Mouse (Mus musculus): ENCODE results near the gene Dclk1.
A peak's percentile ranks its signal among the peaks of the same experiment; 100 is the strongest.

Gene Dclk1

DNA sequence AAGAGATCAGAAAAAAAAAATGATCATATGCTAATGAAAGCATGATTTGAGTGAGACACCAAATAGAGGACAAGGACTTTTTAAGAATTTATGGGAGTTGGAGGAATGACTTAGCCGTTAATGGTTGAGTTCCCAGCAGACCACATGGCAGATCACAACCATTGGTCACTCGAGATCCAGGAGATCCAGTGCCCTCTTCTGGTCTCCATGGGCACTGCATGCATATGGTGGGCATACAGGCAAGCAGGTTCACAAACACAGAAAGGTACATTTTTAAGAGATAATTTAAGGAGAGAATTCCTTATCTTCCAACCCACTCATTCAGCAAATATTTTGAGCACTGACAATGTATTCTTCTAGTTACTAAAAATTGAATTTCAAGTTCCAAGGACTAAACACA, 207.0 kb downstream of the Dclk1 start:
- no peak for DNase-seq (ENCODE audit: low spot score in 2 of 2)

GRCm38 (mm10) chr3:55451035-55451434, 208.9 kb downstream of the Dclk1 start:
- no peak for DNase-seq (ENCODE audit: low spot score in 2 of 2)

GRCm38 (mm10) chr3:55451877-55452276, 209.7 kb downstream of the Dclk1 start:
- no peak for DNase-seq (ENCODE audit: low spot score in 2 of 2)

DNA sequence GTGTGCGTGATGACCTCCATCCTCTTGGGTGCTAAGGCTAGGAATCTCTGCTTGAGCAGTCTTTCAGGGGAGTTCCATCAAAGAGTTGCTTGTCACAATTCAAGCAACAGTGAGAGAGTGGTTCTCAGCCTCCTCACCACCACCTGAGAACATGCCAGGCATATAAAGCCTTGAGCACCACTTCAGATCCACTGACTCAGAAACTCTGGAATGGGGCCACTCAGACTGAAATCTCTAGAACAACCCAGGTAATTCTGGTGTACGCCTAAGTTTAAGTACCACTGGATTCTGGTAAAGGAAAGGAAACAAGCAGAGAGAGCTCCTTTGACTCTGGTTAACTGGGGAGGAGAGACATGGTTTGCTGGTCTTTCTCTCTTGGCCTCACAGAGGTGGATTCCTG, 210.3 kb downstream of the Dclk1 start:
- DNase-seq (ENCODE audit: low spot score in 2 of 2): no peak

DNA sequence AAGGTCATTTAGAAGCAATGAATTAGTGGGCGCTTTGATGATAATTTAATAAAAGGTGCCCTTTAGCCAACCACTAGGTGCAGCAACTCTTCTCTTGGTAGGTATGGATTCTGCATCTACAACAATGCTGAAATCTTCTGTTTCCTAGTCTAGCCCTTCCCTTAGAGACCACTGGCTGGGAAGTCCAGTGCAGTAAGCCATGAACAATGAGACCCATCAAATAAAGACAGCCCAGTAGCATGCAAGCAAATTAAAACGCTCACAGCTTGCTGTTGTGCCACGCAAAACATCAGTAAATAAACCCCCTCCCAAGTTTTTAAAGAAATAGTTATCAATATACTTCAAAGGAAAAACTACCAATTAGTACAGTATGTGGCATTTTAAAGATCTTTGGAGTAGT, 218.9 kb downstream of the Dclk1 start:
- no peak for DNase-seq (ENCODE audit: low spot score in 2 of 2)

- peak; percentile 30 to 51 for DNase-seq (ENCODE audit: low spot score in 2 of 2)
Measured at GRCm38 (mm10) chr3:55461685-55462655, 219.8 kb downstream of the Dclk1 start.

DNA sequence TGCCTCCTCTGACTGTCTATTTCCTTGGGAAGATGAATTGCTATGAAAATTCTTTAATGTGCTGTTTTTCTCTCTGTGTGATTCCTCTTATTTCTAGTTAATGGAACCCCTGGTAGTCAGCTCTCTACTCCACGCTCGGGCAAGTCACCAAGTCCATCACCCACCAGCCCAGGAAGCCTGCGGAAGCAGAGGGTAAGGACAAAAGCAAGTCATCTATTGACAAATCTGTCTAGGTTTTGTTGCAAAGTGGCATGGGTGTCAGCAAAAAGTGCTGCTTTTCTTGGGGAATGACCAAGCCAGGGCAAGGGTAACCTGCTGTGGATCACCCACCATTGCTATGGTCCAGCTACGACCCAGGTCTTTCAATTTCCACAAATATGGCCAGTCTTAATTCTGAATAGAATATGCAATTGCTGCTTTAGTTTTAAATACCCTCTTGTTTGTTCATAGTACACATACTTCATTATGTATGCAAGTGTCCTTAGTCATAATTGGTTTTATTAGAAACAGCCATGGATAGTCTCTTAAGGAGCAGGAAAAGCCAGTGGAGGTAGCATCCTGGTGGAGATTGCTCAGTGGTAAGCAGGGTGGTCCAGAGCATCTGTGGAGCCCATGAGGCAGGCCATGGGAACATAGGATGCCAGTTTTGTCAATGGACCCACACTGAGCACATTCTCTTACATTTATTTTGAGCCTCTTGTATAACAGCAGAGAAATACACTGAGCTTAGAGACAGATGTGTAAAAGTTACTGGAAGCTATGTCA, 220.9 kb downstream of the Dclk1 start:
- no peak for DNase-seq (ENCODE audit: low spot score in 2 of 2)

DNA sequence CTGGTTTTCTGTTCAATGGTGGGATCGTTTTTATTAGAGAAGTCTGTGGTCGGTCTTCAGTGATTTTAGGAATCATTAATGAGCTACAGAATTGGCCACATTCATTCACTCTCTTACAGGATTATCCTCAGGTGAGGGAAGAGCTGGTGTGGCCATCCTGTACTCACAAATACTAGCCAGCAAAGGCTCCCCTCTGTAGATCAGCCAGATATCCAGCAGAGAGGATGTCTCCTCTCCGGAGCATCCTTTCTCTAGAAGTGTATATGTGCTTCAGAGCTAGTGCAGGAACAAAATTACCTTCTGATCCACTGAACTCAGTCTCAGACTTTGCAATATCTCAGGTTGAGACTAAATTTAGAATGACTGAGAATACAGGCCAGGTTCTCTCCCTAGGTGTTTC, 222.1 kb downstream of the Dclk1 start:
- DNase-seq (ENCODE audit: low spot score in 2 of 2): no peak

GRCm38 (mm10) chr3:55465785-55466184, 223.6 kb downstream of the Dclk1 start:
- DNase-seq (ENCODE audit: low spot score in 2 of 2): no peak

GRCm38 (mm10) chr3:55466348-55466747, 224.2 kb downstream of the Dclk1 start:
- DNase-seq (ENCODE audit: low spot score in 2 of 2): no peak

DNA sequence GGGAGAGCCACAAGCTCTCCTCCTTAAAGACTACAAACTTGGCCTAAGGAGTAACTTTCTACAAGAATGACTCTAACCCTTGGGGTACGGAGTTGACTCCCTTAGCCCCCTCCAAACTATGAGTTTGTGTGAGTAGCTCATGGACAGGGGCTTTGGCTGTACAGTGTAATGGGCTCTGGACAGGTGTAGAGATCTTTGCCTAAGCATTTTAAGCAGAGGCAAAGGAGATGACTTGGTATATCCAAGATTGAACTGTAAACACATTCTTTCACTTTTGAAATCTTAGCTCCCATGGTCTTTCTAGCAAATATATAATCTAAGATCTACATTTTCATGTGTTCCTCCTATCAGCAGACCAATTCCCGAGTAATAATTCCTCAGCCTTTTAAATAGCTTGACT, 229.9 kb downstream of the Dclk1 start, which contains the start of gene Gm21954:
Gene Gm21954 (minus strand): TSS at position 101 of the 400 bp plus-strand sequence.
- DNase-seq (ENCODE audit: low spot score in 2 of 2): no peak

- DNase-seq (ENCODE audit: low spot score in 2 of 2): no peak
Measured at GRCm38 (mm10) chr3:55473146-55473545, 231.0 kb downstream of the Dclk1 start.

- no peak for DNase-seq (ENCODE audit: low spot score in 2 of 2)
Measured at GRCm38 (mm10) chr3:55476694-55477093, 234.5 kb downstream of the Dclk1 start.

GRCm38 (mm10) chr3:55479306-55479705, 237.1 kb downstream of the Dclk1 start:
- no peak for DNase-seq (ENCODE audit: low spot score in 2 of 2)

DNA sequence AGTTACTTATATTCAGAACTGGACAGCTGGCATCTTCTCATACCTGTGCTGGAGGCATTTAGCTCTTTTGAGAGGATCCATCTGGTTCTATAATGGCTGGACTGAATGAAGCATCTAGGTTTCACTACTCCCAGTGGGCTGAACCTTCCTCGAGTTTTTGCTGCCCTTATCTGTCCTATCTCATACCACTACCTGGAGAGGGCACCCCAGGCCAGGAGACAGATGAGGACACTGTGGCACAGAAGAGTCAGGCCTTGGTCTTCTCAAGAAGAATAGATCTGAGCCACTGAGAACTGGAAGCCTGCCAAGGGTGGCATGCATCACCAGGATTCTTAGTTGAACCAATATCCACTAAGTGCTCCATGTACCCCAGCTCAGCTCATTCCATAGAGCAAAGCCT, 239.0 kb downstream of the Dclk1 start:
- no peak for DNase-seq (ENCODE audit: low spot score in 2 of 2)

- no peak for DNase-seq (ENCODE audit: low spot score in 2 of 2)
Measured at GRCm38 (mm10) chr3:55483328-55483727, 241.2 kb downstream of the Dclk1 start.

DNA sequence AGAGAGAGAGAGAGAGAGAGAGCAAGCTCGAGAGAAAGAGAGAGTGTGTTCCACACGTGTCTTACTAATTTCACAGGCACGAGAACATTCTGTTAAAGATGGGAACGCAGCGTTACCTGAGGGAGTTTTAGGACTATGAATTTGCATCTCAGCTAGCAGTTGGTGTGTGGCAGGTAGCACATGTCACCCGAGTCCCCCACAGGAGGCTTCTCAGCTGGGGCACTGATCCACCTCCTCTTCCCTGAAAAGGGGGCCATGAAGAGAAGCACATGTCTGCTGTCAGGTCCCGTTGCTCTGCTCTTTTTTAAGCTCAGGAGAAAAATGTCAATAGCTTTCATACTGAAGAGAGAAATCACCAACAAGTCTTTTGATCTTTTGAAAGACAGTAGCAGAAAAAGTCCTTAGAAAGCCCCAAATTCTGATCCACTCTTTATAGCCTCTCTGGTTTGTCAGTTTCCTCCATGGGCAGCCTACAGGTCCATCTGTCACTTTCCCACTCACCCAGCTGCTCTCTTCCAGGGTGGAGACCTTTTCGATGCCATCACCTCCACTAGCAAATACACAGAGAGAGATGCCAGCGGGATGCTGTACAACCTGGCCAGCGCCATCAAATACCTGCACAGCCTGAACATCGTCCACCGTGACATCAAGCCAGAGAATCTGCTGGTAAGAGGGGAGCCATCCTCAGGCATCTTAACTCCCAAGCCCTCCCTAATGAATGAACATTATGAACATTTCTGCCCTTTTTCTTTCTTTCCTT, 247.2 kb downstream of the Dclk1 start:
- DNase-seq (ENCODE audit: low spot score in 2 of 2): no peak

DNA sequence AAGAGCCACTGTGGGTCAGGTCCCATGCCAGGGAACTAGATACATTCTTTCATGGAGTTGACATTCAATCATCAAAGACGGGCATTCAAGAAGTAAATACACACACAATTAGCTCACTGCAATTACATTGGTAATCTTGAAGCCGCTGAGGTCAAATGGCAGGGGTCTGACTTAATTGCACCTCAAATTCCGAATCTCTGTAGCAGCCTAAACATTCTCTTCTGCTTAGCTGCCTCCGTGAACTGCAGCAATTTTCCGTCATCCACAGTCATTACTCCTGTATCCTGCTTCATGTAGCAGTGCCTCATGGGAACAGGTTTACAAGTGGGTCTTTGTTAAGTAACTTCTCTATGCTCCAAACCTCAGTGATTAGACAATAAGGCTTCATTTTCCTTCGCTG, 249.9 kb downstream of the Dclk1 start:
- no peak for DNase-seq (ENCODE audit: low spot score in 2 of 2)

DNA sequence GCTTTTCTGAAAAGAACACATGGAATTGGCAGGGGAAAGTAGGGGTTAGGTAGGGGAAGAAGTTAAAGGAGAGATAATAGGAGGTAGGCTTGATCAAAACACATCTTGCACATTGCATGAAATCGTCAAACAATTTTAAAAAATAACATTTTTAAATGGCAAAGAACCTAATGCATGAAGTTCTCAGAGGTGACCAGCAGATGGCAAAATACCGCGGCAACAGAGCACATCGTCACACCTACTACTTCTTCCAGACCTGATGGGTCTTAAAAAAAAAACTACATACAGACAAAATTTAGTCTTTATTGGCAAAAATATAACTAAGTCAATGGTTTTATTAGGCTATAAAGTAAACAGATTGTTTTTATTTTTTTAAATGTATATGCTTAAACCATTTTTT, 252.2 kb downstream of the Dclk1 start:
- DNase-seq (ENCODE audit: low spot score in 2 of 2): no peak

DNA sequence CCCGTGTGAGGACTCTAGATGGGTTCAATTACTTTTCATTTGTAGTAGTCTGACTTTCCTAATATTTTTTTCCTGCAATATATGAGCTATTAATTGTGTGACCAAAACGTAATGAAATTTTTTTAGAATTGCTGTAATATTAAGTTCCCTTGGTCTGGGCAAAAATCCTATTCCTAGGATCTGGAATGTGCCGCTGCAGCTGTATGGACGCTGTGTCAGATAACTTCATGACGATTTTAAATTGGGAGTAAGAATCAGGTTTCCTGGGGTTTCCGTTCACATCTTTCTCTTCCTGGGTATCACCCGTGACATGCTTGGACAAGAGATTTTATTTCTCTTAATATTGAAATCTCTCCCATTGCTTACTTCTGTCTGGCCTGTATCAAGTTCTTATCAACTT, 253.1 kb downstream of the Dclk1 start:
- DNase-seq (ENCODE audit: low spot score in 2 of 2): no peak

DNA sequence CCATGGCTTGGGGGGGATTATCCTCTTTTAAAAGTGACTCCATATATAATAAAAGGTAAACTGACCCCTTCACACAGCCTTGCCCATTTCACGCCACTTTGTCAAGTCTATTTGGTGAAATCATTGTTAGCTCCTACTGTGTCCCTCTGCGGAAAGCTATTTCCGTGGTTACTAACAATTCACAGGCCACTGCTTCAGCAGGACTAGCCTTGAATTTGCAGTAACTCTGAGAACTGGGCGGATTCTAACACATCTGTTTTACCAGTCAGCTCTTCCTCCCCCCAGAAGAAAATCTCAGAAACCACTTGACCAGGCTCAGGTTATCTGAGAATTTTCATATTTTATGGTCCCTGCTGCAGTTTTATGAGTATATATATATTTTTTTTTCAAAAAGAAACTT, 253.7 kb downstream of the Dclk1 start:
- no peak for DNase-seq (ENCODE audit: low spot score in 2 of 2)

DNA sequence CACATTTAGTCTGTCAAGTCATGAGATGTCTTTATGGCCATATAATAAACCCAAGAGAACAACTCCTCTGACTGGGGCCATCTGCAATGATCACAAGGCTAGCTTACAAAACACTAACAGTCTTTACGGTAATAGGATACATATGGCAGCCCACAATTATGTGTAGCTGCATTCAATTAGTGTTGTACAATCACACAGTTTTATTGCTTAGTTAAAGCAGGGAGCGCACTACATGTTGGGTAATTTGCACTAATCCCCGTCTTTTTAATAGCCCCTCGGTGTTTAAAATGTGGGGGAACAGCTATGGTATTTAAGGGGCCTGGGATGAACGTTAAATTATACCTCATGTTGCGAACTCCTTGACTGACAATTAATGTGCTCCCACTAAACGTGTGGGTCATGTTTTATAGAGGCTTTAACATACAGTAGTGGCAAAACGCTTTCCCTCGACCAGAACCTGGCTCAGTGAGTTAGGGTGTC, 254.3 kb downstream of the Dclk1 start:
- DNase-seq (ENCODE audit: low spot score in 2 of 2): no peak
